Mouse (Mus musculus): Measurements from ENCODE around the gene Imp4.

Imp4 gene

GRCm38 (mm10) chr1:34459284-34460060, 19.8 kb downstream of the Imp4 start, which contains the start of gene Ptpn18:
Gene Ptpn18 (plus strand): TSS chr1:34459762.
- DNase-seq (ENCODE audit: low read depth in 2 of 2, low spot score in 2 of 2), result peak; percentile 66 to 73

- peak; percentile 24 to 26 for DNase-seq (ENCODE audit: low read depth in 2 of 2, low spot score in 2 of 2)
Observed at GRCm38 (mm10) chr1:34460061-34460441, 20.4 kb downstream of the Imp4 start.

GRCm38 (mm10) chr1:34462766-34463165, 23.1 kb downstream of the Imp4 start:
- peak; percentile 64 to 77 for DNase-seq (ENCODE audit: low read depth in 2 of 2, low spot score in 2 of 2)

GRCm38 (mm10) chr1:34464310-34464817, 24.7 kb downstream of the Imp4 start:
- DNase-seq (ENCODE audit: low read depth in 2 of 2, low spot score in 2 of 2), result no peak

- no peak for DNase-seq (ENCODE audit: low read depth in 2 of 2, low spot score in 2 of 2)
Observed at GRCm38 (mm10) chr1:34465445-34465844, 25.8 kb downstream of the Imp4 start.

- DNase-seq (ENCODE audit: low read depth in 2 of 2, low spot score in 2 of 2), result no peak
Observed at GRCm38 (mm10) chr1:34468051-34468450, 28.4 kb downstream of the Imp4 start.

- DNase-seq (ENCODE audit: low read depth in 2 of 2, low spot score in 2 of 2), result no peak
Observed at GRCm38 (mm10) chr1:34468500-34468899, 28.8 kb downstream of the Imp4 start.

- DNase-seq (ENCODE audit: low read depth in 2 of 2, low spot score in 2 of 2), result no peak
Observed at GRCm38 (mm10) chr1:34469801-34470200, 30.1 kb downstream of the Imp4 start.

- peak; percentile 36 to 60 for DNase-seq (ENCODE audit: low read depth in 2 of 2, low spot score in 2 of 2)
Observed at GRCm38 (mm10) chr1:34472427-34473300, 33.0 kb downstream of the Imp4 start.

- DNase-seq (ENCODE audit: low read depth in 2 of 2, low spot score in 2 of 2), result peak in 1 of 2 experiments; percentile 32
Observed at GRCm38 (mm10) chr1:34478891-34479655, 39.4 kb downstream of the Imp4 start.

- no peak for DNase-seq (ENCODE audit: low read depth in 2 of 2, low spot score in 2 of 2)
Observed at GRCm38 (mm10) chr1:34480801-34481200, 41.1 kb downstream of the Imp4 start.

- no peak for DNase-seq (ENCODE audit: low read depth in 2 of 2, low spot score in 2 of 2)
Observed at GRCm38 (mm10) chr1:34481920-34482669, 42.4 kb downstream of the Imp4 start.

GRCm38 (mm10) chr1:34484470-34484869, 44.8 kb downstream of the Imp4 start:
- no peak for DNase-seq (ENCODE audit: low read depth in 2 of 2, low spot score in 2 of 2)

GRCm38 (mm10) chr1:34485461-34486188, 46.0 kb downstream of the Imp4 start:
- DNase-seq (ENCODE audit: low read depth in 2 of 2, low spot score in 2 of 2), result peak; percentile 41 to 68

GRCm38 (mm10) chr1:34487383-34487782, 47.7 kb downstream of the Imp4 start:
- no peak for DNase-seq (ENCODE audit: low read depth in 2 of 2, low spot score in 2 of 2)

GRCm38 (mm10) chr1:34489852-34490541, 50.3 kb downstream of the Imp4 start:
- no peak for DNase-seq (ENCODE audit: low read depth in 2 of 2, low spot score in 2 of 2)

- DNase-seq (ENCODE audit: low read depth in 2 of 2, low spot score in 2 of 2), result no peak
Observed at GRCm38 (mm10) chr1:34491480-34491879, 51.8 kb downstream of the Imp4 start.

All from CD8-positive naive resting alpha-beta T cell, adult 2 months (primary cell).